Mouse (Mus musculus) spleen, adult 2 months (tissue): ENCODE measurements around the gene Gpx2.

Experiments
- CTCF ChIP-seq: fragments of 200-500 bp; IDR thresholded peaks from 2 replicates; pipeline ENCODE4 v1.5.1; 2011; ENCODE audit warnings: mild to moderate bottlenecking, inconsistent platforms; ENCODE audit not compliant: insufficient read depth, insufficient read length, insufficient replicate concordance; ENCODE audit errors: extremely low read depth
- POLR2A ChIP-seq: fragments of 200-500 bp; IDR thresholded peaks from 2 replicates; pipeline ENCODE4 v1.6.1; 2011; ENCODE audit warnings: low read depth, low read length, inconsistent platforms

- TF ChIP-seq CTCF (no peak), POLR2A (no peak)
Observed at GRCm38 (mm10) chr12:76776898-76777297, 18.5 kb downstream of the Gpx2 start.
